Mouse (Mus musculus) layer of hippocampus, postnatal 25 days (tissue): Measurements from ENCODE around the gene Tmem178. TPM values are rescaled to one million over a fixed set of nuclear protein-coding genes. Genes with fewer than 3 reads are reported as not detected.
A peak's percentile ranks its signal among the peaks of the same experiment; 100 is the strongest.

Experiments
- DNase-seq, 2 experiments: peaks; one replicate each; pipeline ENCODE4 v3.0.0; 2022; ENCODE audit warnings: mixed read lengths in 2 of 2, low spot score in 1 of 2; ENCODE audit errors: extremely low spot score in 1 of 2
- total RNA-seq, 2 experiments: library from RNA; stranded (reverse); gene quantifications; 2 replicates each; pipeline ENCODE4 v1.2.3; 2021

The Tmem178 gene
- total RNA-seq, 2 experiments from 2014 or later, result 102 to 109 TPM

DNA sequence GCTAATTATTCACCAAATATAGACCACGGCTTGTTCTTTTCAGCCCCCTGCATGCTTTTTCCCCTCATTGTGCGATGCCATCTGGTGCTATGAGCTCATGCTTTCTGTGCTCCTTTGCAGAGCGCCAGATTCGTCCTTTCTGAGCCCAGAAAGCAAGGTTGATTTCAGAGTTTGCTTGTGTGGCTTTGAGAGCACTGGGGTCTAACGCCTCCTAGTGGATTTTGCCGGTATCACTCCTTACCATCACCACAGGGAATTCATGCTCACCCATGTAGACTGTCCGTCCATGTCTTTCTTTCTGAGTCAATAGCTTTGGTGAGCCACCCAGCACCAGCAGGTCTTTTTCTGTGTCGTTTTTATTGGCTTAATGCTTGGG, 38.0 kb downstream of the Tmem178 start:
- peak; percentile 74 to 92 for DNase-seq

DNA sequence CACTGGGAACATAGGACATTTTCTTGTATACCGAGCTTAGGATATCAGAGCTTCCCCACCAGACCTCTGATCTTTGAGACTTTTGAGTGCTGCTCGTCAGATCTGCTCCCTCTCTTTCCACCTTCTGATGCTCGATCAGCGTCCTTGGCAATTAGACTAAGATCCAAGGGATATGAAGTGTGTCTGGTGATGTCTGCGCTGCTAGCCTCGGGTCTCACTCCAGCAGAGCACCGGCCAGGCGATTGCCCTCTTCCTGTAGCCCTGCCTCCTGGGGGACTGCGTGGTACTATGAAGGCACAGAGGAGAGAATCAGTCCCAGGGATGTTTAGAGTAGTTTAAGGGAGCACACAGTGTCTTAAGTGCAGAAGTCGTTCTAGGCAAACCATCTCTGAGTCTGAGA, 38.5 kb downstream of the Tmem178 start:
- DNase-seq, result no peak

DNA sequence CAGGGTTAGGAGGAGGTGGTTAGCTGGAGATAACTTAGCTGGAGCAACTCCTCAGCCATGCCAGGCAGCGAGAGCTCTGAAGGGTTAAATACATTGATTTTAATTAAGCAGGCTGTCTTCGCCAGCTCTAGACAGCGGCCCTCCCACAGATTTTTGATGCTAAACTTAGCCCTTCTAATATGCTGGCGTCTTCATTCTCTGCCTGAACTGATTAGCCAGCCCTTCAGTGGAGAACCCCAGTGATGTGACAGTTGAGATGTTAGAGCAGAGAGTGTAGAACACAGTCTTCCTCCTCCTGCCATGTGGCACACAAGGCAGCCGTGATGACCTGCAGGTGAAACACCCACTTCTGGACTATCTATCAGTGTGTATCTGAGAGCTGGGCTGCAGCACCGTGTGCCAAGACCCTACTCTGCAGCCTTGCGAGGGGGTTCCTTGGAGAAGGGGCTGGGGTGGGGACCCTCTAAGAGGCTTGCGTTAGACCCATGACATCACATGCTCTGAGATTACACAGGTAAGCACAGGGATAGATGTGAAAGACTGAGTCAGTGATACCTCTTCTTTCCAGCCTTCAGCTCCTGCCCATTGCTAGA, 47.2 kb downstream of the Tmem178 start:
- no peak for DNase-seq

DNA sequence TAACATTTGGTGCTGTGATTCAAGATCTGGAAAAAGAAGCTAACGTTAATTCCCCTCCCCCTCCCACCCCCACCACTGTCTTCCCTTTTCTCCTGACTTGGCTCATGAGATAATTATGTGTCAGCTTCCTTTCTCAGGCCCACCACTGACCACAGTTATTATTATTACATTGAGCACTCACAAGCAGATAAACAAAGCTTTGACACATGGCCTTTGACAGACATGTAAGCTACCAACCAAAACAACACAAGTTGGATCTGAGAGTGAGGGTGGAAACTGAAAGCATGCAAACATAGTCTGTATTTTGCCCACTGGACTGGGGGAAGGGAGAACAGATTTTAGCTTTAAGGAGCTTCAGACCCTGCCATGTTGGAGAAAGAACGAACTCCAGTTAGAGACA, 52.8 kb downstream of the Tmem178 start:
- DNase-seq, result no peak

DNA sequence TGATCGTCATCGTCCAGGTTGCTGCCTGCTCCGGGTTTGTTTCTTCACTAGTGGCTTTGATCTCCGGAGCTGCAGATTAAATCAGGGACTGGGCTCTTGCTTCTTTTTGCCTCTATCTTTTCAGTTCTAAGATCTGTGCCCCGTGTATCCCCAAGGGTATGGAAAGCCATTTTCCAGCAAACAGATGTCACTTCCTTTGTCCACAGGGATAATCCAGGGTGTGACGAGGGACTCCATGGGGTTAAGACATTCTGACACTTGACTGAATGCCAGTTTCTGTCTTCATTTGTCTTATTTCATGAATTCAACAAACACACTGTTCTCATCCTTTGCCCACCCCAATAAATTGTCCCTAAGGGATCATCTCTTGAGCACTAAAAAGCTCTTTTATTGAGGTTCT, 54.5 kb downstream of the Tmem178 start:
- DNase-seq, result no peak

DNA sequence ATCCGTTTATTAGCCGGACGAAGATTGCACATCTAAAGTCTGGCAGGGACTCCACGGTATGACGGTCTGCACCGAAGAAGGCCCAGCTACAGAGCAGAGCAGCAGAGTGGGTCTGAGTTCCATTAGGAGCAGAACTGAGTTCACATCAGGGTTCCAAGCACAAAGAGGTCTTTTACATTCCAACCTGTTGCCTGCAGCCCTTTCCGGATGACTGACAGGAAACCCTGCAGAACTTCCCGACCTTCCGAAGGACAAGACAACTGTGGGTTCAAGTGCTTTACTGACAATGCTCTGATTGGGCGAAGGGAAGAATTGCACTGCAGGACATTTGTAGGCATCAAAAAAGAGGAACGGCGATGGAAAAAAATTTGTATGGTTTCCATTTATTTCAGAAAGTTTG, 56.6 kb downstream of the Tmem178 start:
- no peak for DNase-seq

DNA sequence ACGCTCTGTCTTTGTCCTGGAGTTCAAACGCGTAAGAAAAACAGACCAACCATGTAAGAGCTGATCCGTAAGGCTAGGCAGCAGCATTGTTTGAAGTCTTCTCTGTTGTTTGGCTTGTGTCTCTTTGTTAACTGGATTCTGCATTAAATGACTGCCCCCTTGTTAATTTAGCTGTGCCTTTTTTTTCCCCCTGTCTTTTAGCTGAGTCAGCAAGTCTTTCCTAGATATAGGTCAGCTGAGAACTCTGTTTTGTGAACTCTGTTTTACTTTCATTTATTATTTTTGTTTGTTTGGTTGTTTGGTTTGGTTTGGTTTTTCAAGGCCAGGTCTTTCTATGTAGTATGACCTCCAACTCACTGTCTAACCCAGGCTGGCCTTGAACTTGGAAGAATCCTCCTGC, 57.2 kb downstream of the Tmem178 start:
- DNase-seq, result no peak

DNA sequence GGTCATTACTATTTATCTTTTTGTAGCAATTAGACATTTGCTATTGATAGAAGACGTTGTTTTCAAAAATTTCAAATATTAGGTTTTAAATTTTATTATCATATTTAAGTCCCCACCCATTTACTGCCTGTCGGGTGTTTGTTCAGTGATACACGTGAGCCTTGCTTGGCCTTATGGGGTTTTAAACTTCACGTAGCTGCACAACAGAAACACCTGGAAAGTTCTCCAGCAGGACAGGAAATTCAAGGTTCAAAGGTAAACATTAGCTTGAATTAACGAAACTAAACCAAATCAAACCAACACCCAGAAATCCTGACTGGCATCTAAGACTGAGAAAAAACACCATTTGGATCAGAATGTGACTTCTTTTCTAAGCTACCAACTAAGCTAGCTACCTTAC, 57.7 kb downstream of the Tmem178 start:
- DNase-seq, result no peak

DNA sequence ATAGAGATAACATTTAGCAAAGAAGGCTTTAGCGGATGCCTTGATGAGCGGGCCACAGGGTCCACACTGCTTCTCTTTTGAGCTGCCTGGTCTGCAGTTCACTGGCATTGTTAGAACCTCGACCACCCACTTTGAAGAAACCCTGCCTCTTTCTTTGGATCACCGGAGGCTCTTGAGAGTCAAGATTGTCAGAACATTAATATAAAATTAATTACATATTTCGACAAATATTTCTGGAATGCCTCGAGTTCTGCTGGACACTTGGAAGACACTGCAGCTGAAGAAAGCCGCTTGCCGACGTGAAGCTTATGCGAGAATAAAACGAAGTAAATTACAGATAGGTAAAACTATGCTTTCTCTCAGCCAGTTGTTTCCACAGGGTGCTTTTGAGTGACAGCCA, 60.0 kb downstream of the Tmem178 start:
- no peak for DNase-seq

DNA sequence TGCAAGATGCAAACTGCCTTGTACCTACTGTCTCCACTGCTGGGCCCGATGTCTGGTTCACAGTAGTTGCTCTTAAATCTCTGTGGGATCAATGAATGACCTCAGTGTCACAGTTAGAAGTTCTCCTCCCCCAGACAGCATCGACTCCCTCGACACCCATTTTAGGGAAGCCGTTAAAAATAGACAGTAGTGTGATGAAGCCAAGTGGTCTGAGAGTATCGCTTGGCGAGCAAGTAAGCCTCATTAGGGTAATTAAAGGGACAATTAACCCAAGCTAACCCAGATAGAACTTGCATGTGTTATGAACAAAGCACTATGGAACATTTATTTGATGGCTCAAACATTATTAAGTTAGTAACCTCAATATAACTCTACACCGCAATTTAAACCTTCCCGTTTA, 60.9 kb downstream of the Tmem178 start:
- DNase-seq, result no peak

DNA sequence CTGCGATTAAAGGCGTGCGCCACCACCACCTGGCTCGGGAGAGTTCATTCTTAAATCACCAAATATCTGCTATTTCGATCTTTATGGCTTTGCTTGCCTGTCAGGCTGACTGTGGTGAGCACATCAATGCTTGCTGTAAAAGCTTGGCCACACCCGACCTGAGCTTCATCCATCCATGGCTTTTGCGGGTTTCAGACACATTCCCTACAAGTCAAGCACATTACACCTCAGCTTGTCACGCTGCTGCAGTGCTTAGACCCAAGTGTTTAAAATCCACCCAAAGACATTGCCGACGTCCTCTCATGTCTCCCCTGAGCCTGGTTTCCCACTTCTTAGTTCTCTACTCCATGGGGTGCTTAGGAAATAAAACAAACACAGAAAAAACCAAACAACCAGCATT, 64.7 kb downstream of the Tmem178 start:
- no peak for DNase-seq

DNA sequence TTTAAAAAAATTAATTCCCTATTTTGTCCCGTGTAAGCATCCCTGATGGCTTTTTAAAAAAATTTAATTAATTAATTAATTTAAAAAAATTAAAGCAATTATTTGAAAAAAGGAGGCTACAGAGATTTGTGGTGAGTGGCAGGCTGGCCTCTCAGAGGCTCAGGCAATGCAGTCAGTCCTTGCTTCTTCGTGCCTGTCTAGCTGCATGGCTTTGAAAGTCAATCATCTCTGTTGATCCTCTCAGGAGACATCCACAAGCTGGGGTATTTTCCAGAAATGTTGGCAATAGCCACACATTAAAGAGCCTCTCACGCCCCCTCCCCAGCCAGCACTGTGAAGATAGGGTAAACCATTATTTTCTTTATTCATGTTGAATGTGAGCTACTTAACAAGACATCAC, 65.8 kb downstream of the Tmem178 start:
- DNase-seq, result no peak

DNA sequence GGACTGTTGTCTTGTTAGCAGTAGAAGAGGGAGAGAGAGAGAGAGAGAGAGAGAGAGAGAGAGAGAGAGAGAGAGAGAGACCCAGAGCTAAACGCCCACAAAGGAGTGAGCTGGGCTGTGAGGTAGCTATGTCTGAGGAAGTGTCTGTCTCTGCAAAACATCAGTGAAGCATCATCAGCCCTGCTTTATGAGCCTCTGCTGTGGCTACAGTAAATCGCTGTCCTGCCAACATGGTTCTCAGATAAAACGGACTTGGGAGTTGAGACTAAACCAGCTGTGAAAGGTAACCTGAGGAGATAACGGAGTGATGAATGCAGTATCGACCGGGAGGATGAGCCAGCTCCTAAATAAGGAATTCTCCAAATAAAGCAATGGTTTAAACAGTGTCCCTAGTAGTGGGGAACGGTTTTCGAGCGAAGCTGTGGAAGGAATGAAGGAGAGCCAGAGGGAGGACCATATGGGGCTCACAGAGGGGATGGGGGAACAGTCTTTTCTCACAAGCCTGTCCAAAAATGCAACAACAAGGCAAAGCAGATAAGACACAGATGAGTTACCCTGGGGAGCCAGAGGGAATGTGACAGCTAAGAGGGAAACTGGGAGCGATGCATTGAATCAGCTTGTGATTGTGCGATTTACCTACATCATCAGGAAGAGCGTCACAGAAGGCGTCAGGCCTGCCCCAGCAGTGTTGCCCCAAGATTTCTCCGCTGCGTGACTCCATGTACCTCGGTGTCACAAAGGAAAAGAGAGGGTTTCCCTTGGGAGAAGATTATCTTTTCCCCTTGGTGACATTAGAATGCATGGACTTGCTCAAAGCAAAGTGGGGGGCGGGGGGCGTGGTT, 66.6 kb downstream of the Tmem178 start:
- peak; percentile 24 to 31 for DNase-seq

DNA sequence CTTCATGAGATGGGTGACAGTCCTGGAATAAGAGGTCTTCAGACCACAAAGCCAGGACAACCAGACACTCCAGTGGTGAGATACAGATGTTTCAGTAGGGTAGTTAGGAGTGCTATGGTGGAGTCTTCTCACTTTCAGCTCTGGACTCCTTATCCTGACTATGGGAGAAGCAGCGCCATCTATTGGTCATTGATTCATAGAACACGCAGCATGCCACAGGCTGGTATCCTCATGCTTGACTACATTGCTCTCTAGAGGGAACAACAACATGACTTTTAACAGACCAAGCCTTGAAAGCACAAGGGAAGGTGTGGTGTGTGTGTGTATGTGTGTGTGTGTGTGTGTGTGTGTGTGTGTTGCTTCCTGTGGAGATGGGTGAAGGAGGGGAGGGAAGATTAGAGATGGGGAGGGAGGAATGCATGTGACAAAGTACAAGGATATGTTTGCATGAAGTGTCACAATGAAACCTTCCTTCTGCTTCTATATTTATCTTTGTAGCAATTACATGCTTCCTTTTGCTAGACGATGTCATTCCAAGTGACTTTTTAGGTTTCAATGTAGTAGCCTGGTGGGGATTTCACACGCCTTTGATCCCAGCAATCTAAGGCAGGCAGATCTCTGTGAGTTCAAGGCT, 71.5 kb downstream of the Tmem178 start:
- peak in 1 of 2 experiments; percentile 44 for DNase-seq

DNA sequence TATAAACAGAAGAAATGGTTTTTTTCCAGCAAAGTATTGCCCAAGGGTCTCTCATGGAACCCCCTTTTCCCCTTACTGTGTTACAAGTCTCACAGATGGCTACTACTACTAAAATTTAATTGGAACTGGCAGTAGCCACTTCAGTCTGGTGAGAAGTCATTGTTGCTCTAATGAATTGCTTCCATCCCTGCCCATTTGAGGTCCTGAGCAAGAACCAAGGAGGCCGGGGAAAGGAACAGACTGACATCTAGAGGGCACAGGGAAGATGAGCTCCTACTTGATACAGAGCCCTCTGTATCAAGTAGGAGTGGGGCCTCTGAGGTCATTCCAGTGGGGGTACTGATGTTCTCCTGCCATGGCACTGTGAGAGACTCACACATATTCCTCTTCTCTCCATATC, 72.7 kb downstream of the Tmem178 start:
- DNase-seq, result no peak

DNA sequence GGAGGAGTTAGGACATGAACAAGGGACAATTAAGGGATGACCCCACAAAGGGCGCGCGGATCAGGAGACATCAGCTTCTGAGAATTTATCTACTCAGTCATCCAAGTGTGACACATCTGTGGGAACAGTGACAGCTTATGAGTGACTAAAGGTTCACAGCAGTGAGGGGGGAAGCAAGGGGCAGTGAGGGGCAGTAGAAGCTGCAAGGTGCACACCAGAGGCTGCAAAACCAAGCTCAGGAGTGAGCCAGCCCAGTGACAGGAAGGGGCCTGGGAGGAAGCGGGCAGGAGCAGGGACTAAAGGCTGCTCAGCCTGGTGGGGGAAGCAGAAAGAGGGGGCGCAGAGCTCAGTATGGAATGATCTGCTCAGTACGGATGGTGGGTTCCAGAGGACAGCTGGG, 82.9 kb downstream of the Tmem178 start:
- no peak for DNase-seq

DNA sequence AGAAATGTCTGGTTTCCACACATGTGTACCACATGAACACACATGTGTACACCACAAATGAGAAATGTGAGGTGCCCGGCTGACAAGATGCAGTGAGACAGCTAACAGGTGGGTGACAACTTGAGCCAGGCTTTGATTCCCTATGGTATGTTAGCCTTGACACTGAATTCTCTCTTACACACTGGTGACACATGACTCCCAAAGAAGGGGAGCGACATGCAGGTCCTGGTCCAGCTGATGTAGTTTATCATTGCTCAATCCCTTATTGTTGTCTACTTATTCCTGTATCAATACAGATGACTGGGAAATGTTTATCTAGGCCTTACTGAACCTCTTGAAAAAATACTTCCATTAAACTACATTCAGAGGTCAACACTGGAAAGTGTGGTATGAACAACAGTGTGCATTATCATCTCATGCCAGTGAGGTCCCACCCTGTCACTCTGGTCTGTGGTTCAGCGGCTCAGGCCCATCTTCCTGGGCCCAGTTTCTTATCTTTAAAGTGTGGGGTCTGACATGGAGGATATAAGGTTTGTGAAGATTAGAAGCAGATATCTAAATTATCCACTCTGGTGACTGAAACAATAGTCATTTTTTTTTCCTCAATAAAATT, 87.5 kb downstream of the Tmem178 start:
- no peak for DNase-seq

DNA sequence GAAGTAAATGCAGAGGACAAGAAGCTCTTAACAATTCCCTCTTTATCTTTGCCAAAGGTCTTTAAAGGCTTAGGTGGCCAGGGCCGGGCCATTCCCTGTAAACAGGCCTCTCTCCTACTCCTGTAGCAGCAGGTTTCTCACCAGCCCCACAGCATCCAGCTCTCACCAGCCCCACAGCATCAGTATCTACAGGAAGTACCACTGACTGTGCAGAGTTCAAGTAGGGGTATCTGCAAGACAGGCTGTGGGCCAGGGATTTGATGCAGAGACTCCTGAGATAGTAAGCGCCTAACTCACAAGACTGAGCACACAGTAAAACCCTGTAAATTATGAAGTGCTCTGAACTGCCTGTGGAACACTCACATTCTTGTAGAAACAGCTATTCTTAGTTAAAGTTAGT, 88.5 kb downstream of the Tmem178 start:
- no peak for DNase-seq

DNA sequence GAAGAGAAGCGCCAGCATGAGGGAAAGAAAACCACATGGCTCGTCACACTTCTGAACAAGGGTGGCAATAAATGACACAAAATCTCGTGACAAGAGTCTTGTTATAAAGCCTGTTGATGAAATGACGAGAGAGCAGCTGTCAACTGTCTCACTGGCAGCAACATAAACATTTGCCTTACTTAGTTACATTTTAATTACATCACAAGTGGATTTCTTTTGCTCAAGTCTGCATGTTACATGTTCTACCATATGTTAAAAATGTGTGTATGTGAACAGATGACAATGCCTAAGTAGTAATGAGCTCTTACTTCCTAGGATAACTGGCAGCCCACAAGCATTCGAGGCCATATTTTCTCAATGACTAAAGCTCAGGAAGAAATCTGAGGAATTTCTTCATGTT, 90.9 kb downstream of the Tmem178 start:
- no peak for DNase-seq

DNA sequence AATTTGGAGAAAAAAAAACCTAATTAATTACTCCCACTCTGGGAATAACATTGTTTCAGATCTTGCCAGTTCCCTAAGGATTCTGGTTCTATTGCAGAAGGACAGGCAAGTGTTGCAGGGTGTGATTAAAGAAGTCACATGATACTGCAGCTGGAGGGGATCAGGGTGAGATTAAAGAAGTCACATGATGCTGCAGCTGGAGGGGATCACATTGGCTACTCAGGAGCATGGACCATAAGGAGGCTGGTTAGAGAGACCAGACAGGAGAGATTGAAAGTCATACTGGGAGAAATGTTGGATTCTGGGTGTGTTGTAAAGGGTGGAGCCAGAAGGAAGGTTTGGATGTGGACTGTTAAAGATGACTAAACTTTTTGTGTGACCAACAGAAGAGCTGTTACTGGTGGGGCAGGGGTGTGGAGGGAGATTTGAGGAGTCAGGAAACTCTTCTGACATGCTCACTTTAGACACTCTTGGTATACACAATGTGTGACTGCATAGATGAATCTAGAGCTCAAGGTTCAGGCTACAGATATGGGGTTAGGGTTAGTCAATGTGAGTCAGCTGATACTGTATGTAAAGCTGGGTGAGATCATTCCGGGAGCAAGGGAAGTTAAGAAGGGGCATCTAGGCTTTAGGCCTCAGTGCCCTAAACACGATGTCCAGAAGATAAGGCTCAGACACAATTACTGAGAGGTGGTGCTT, 94.4 kb downstream of the Tmem178 start:
- no peak for DNase-seq

DNA sequence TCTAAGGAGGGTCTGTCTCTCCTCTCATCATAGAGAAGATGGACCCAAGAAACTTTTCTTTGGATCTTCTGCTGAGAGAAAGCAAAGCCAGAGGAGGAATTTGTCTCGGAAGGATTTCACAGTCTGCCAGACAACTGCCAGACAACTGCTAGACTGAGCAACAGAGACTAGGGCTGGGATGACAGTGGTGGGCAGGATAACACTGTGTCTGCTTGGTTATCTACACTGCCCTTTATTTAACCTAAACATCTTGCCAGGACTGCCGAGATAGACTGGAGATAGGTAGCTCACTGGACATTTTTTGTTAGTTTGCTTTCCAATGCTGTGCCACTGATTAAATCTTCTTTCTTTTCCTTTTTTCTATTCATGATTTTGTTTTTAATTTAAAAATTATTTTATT, 97.2 kb downstream of the Tmem178 start:
- no peak for DNase-seq
